8 mouse cellular contexts compared by ENCODE assay signal in the genomic region with DNA sequence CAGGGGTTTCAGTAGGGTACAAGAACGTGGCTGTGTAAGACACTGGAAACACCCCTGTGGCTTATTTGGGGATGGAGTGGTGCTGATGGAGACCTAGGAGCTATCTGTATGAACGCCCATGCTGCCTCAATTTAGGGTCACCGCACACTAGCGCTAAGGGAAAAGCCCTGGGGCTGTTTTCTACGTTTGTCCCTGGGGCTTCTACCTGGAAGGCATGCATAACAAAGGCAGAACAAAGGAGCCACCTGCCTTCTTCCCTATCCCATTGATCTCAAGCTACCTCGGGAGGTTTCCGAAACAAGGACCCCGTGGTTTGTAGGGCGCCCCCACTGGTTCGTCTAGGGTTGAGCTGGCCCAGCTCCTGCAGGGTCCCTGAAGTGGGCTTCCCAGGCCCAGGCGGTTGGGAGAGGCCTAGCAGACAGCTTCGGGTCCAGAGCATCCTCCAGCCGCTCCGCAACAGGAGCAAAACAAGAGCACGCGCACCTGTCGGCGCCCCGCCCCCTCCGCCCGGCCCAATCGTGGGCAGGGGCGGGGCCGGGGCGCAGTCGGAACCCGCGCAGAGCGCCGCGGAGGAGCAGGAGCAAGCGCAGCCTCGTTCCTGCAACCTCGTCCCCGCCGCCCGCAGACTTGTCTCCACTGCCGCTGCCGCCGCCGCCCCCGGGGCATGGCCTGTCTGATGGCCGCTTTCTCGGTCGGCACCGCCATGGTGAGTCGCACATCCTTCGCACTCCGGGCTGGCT. TPM values are rescaled to one million over a fixed set of nuclear protein-coding genes. Genes with fewer than 3 reads are reported as not detected.
DNase-seq lines count a peak whose midpoint lies in the region; ATAC-seq and TF ChIP-seq lines count a peak whose summit lies in the region.

A gene (plus strand): TSS at position 525 of the 740 bp plus-strand sequence.

- peak within 1 kb of the TSS; percentile 55 for H3K27ac ChIP-seq in kidney, embryonic 16.5 days (ENCODE audit: low read length)
- H3K27ac ChIP-seq in liver, adult 2 months (replicated peaks; ENCODE audit: insufficient read depth, low read depth, low read length) = peak within 1 kb of the TSS; percentile 79
- H3K27ac ChIP-seq in stomach, embryonic 14.5 days (ENCODE audit: low read length) = no peak within 1 kb of the TSS

- H3K4me2 ChIP-seq in kidney, embryonic 16.5 days (replicated peaks; ENCODE audit: low read depth, low read length) = peak within 1 kb of the TSS; percentile 92
- H3K4me2 ChIP-seq in stomach, embryonic 14.5 days (replicated peaks; ENCODE audit: low read depth, low read length) = peak within 1 kb of the TSS; percentile 82

- ATAC-seq in granulocyte monocyte progenitor cell, adult 5-6 weeks (replicated peaks; ENCODE audit: poor library complexity, severe bottlenecking) = peak; percentile 41
- ATAC-seq in kidney, embryonic 16.5 days (ENCODE audit: low FRiP score, low TSS enrichment) = peak; percentile 47; the same call in 1 of the 2 replicates
- ATAC-seq in monocyte, adult 5-6 weeks (replicated peaks; ENCODE audit: insufficient number of reproducible peaks, low FRiP score, low TSS enrichment, poor library complexity, severe bottlenecking) = no peak; the same call in 1 of the 2 replicates
- ATAC-seq in stomach, embryonic 14.5 days (ENCODE audit: insufficient number of reproducible peaks, insufficient read depth, low FRiP score, low read depth) = peak; percentile 57; the same call in 1 of the 2 replicates

- TF ChIP-seq POLR2A in liver, adult 2 months (IDR thresholded peaks at IDR 0.05; ENCODE audit: extremely low read depth, insufficient read depth, low read length) = 0 out of 2 replicates have a peak, but pooled peaks have one; percentile 34

- peaks cover 25% of the 10 kb centered on the region for H3K27me3 ChIP-seq in kidney, embryonic 16.5 days (ENCODE audit: insufficient read depth, low read length)
- H3K27me3 ChIP-seq in liver, adult 2 months (ENCODE audit: control insufficient read depth, insufficient read depth, low read length) = peaks cover 3% of the 10 kb centered on the region; the same call in 1 of the 2 replicates
- H3K27me3 ChIP-seq in stomach, embryonic 14.5 days (ENCODE audit: control insufficient read depth, insufficient read depth, low read length) = peaks cover 18% of the 10 kb centered on the region; the same call in 1 of the 2 replicates

- H3K4me3 ChIP-seq in kidney, embryonic 16.5 days (ENCODE audit: low read length) = peak within 1 kb of the TSS; percentile 60
- H3K4me3 ChIP-seq in liver, adult 2 months (ENCODE audit: insufficient read depth, low read depth, low read length) = peak within 1 kb of the TSS; percentile 81
- peak within 1 kb of the TSS; percentile 42 for H3K4me3 ChIP-seq in stomach, embryonic 14.5 days (ENCODE audit: low read depth, low read length)

- H3K4me1 ChIP-seq in kidney, embryonic 16.5 days (ENCODE audit: insufficient read depth, low read length) = peaks cover 19% of the 10 kb centered on the region
- H3K4me1 ChIP-seq in liver, adult 2 months (ENCODE audit: control insufficient read depth, insufficient read depth, low read length) = peaks cover 3% of the 10 kb centered on the region; the same call in 1 of the 2 replicates
- H3K4me1 ChIP-seq in stomach, embryonic 14.5 days (ENCODE audit: control insufficient read depth, insufficient read depth, low read length) = peaks cover 10% of the 10 kb centered on the region

- DNase-seq in lung, adult 18-20 months = peak; percentile 49 to 56
- DNase-seq in lung, postnatal 25 days (ENCODE audit: low spot score) = no peak
- peak; percentile 92 to 96 for DNase-seq in cerebellum, postnatal 25 days
- DNase-seq in liver, adult 2 months (ENCODE audit: extremely low read depth, low read depth, low spot score) = no peak

- no peaks in the 10 kb centered on the region for H3K36me3 ChIP-seq in kidney, embryonic 16.5 days (ENCODE audit: insufficient read depth, low read length)
- no peaks in the 10 kb centered on the region for H3K36me3 ChIP-seq in liver, adult 2 months (ENCODE audit: control insufficient read depth, insufficient read depth, low read length)
- no peaks in the 10 kb centered on the region for H3K36me3 ChIP-seq in stomach, embryonic 14.5 days (ENCODE audit: control insufficient read depth, insufficient read depth, low read length)

- H3K79me2 ChIP-seq in liver, adult 2 months (ENCODE audit: control insufficient read depth, insufficient read depth, low read length) = no peaks in the 10 kb centered on the region

- peaks cover 15% of the 10 kb centered on the region for H3K9me3 ChIP-seq in kidney, embryonic 16.5 days (ENCODE audit: low read length)
- H3K9me3 ChIP-seq in stomach, embryonic 14.5 days (ENCODE audit: control insufficient read depth, low read depth, low read length) = peaks cover 7% of the 10 kb centered on the region; the same call in 1 of the 2 replicates

- no peak for TF ChIP-seq CTCF in liver, adult 2 months (IDR thresholded peaks at IDR 0.05; ENCODE audit: low read depth, low read length)

- H3K9ac ChIP-seq in kidney, embryonic 16.5 days (replicated peaks; ENCODE audit: low read length) = peak within 1 kb of the TSS; percentile 48
- H3K9ac ChIP-seq in liver, adult 2 months (ENCODE audit: low read depth, low read length) = peak within 1 kb of the TSS; percentile 71
- H3K9ac ChIP-seq in stomach, embryonic 14.5 days (replicated peaks; ENCODE audit: low read depth, low read length) = 0 out of 2 replicates have a peak within 1 kb of the TSS, but pooled peaks have one; percentile 18

- 2% methylated on average over 47 of the region's 49 CpGs for WGBS in kidney, embryonic 16.5 days
- 9% methylated on average over 49 of the region's 49 CpGs for WGBS in liver, adult 2 months
- 3% methylated on average over 49 of the region's 49 CpGs for whole genome bisulfite sequencing in stomach, embryonic 14.5 days

RNA-seq across cellular contexts. Expression of the gene that starts here (rescaled TPM):
- total RNA-seq in granulocyte monocyte progenitor cell, adult 5-6 weeks (2014; fragmentation: Nextera tagmentation) = 8.7 and 15.9 TPM in 2 replicates
- total RNA-seq in granulocyte monocyte progenitor cell, adult 5-6 weeks (2017) = 7.6 and 9.0 TPM in 2 replicates
- polyA plus RNA-seq in kidney, embryonic 16.5 days (2015; fragmentation: Nextera tagmentation; extraction: Ambion mirVana) = 8.5 and 9.2 TPM in 2 replicates
- 5.0 and 6.0 TPM in 2 replicates for total RNA-seq in liver, adult 2 months (2014; rRNA removed)
- polyA plus RNA-seq in liver, adult 2 months (2012; rRNA removed) = 1.8 and 3.4 TPM in 2 replicates
- 67.2 to 83.6 TPM (median 68.0 TPM) in 3 replicates for total RNA-seq in monocyte, adult 5-6 weeks (2017)
- 5.9 and 6.6 TPM in 2 replicates for polyA plus RNA-seq in stomach, embryonic 14.5 days (2014; fragmentation: Nextera tagmentation; extraction: Ambion mirVana)

Comparison
In these comparisons a context has a peak if more than half of its experiments do, and no peak if none do; other contexts are left out.
1. DNase-seq: peak in lung, adult 18-20 months (2 of 2) and cerebellum, postnatal 25 days (2 of 2); none in lung, postnatal 25 days (single experiment) and liver, adult 2 months (single experiment).
2. H3K9ac ChIP-seq: peak in every context shown above with its lines; median percentile 71 in liver, adult 2 months; 48 in kidney, embryonic 16.5 days; 18 in stomach, embryonic 14.5 days.
3. Peak in every context shown above with its lines, with median percentiles within 50 percentile points of each other: H3K4me3 ChIP-seq.